Mouse (Mus musculus) bone marrow, adult 2 months (tissue): ENCODE results near the gene 2300003K06Rik.
"Not testable (repeated sequence)": the region's sequence is repeated elsewhere in the genome, so short reads cannot be mapped to it uniquely, and the experiment has no call there.

ENCODE experiments used
- CTCF ChIP-seq: fragments of 200-500 bp; IDR thresholded peaks from 2 replicates; pipeline ENCODE4 v1.5.1; 2011; ENCODE audit warnings: low read length, control low read depth; ENCODE audit not compliant: control insufficient read depth, insufficient read depth
- POLR2A ChIP-seq: fragments of 200-500 bp; IDR thresholded peaks from 2 replicates; pipeline ENCODE4 v1.6.1; 2011; ENCODE audit warnings: low read depth, mild to moderate bottlenecking, control low read depth, low read length, borderline replicate concordance; ENCODE audit not compliant: control insufficient read depth

DNA sequence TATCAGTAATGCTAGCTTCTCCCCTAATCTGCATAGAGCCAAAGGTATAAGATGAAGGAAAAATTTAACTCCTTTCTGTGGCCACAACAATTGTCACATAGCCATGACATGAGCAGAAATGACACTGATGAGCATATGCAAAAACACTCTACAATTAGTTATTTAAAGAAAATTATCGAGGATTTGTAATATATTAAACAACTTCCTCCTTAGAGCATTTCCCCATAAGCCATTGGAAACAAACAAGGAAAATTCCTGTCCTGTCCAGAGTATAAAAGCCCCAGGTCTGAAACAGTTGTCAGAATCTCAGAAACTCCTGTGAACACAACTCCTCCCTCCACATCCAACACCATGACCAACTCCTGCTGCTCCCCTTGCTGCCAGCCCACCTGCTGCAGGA lies 26.3 kb upstream of the 2300003K06Rik start, which contains the start of gene Gm11559:
- TF ChIP-seq CTCF, POLR2A: not testable (repeated sequence)
